Mouse (Mus musculus) stomach, embryonic 14.5 days (tissue): ENCODE measurements around the gene Setd5. TPM values are rescaled to one million over a fixed set of nuclear protein-coding genes. Genes with fewer than 3 reads are reported as not detected.

ENCODE experiments used
- ATAC-seq: fragments of 200-750 bp; cut with Nextera tagmentation; 2 replicates; pipeline ENCODE4 v1.8.0; 2017; ENCODE audit warnings: low read depth, moderate TSS enrichment; ENCODE audit not compliant: insufficient number of reproducible peaks, insufficient read depth, low FRiP score
- H3K27ac ChIP-seq: fragments of 300-500 bp; sonication (generic); 2 replicates; pipeline ENCODE4 v1.5.1; 2014; ENCODE audit warnings: mild to moderate bottlenecking, low read length, moderate library complexity, mixed read lengths
- H3K27me3 ChIP-seq: fragments of 300-500 bp; sonication (generic); 2 replicates; pipeline ENCODE4 v1.6.1; 2014; ENCODE audit warnings: low read length, control low read depth, mixed read lengths; ENCODE audit not compliant: control insufficient read depth, insufficient read depth
- H3K36me3 ChIP-seq: fragments of 300-500 bp; sonication (generic); 2 replicates; pipeline ENCODE4 v1.6.1; 2014; ENCODE audit warnings: mild to moderate bottlenecking, control low read depth, low read length, moderate library complexity, mixed read lengths; ENCODE audit not compliant: control insufficient read depth, insufficient read depth
- H3K4me1 ChIP-seq: fragments of 300-500 bp; sonication (generic); 2 replicates; pipeline ENCODE4 v1.6.1; 2014; ENCODE audit warnings: low read length, control low read depth, mixed read lengths; ENCODE audit not compliant: control insufficient read depth, insufficient read depth
- H3K4me2 ChIP-seq: fragments of 300-500 bp; sonication (generic); replicated peaks from 2 replicates; pipeline ENCODE4 v1.6.1; 2014; ENCODE audit warnings: low read depth, low read length, control low read depth
- H3K4me3 ChIP-seq: fragments of 300-500 bp; sonication (generic); 2 replicates; pipeline ENCODE4 v1.5.1; 2014; ENCODE audit warnings: low read depth, low read length, control low read depth
- H3K9ac ChIP-seq: fragments of 300-500 bp; sonication (generic); replicated peaks from 2 replicates; pipeline ENCODE4 v1.6.1; 2014; ENCODE audit warnings: low read depth, mild to moderate bottlenecking, control low read depth, low read length, moderate library complexity, mixed read lengths
- H3K9me3 ChIP-seq: fragments of 300-500 bp; sonication (generic); 2 replicates; pipeline ENCODE4 v1.6.1; 2016; ENCODE audit warnings: low read depth, low read length, control low read depth; ENCODE audit not compliant: control insufficient read depth
- WGBS: fragments of 180-500 bp; shearing (Covaris S2); extraction: QIAGEN DNeasy Blood & Tissue Kit; methylation state at CpG from one replicate; pipeline ENCODE4 v1.1.7; 2014; 5-methylcytosine and 5-hydroxymethylcytosine counted together
- polyA plus RNA-seq: library from polyadenylated mRNA; unstranded; fragments of >200 nt; fragmentation: Nextera tagmentation; extraction: Ambion mirVana; gene quantifications from 2 replicates; pipeline ENCODE4 v1.2.1, GENCODE M21; 2014

Gene Setd5
- polyA plus RNA-seq, 1 experiment from 2014 or later: 123 TPM

DNA sequence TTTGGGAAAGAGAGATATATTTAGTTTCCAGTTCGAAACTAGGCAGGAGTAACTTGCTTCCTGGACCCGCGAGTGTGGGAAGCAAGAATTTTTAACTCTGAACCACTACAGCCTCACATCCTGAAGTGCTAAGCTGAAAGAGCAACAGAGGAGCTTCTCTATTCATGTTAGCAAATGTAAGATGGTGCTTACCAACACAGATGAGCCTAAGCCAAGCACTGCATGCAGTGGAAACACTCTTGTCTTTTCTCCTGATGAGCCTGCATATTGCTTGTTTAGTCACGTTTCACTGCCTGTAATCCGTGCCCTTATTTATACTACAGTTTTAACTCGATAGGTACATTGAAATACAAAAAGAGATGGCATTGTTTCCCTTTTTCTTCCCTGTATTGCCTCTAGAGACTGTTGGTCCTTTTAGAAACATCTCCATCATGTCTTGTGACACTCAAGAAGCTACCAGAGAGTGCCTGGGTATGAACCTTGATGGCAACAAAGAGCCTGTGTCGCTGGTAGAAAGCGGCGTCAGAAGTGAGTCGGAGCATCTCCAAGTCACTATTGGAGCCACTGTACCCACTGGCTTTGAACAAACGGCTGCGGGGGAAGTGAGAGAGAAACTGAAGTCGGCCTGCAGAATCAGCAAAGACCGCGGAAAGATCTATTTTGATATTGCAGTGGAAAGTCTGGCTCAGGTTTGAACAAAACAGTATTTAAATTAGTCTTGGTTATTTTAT lies 30.0 kb upstream of the Setd5 start:
- 55% methylated on average over 15 of the region's 15 CpGs for WGBS
- no peaks in the 10 kb centered on the region for H3K9me3 ChIP-seq
- ATAC-seq: no peak

GRCm38 (mm10) chr6:113048371-113048770 lies 28.8 kb upstream of the Setd5 start:
- peaks cover 10% of the 10 kb centered on the region; the same call in 1 of the 2 replicates for H3K4me1 ChIP-seq
- H3K4me3 ChIP-seq: no peak overlapping the region
- no peak overlapping the region for H3K4me2 ChIP-seq
- H3K27ac ChIP-seq: no peak overlapping the region
- H3K36me3 ChIP-seq: peaks cover 25% of the 10 kb centered on the region
- H3K9ac ChIP-seq: no peak overlapping the region
- WGBS: 89% methylated on average over 2 of the region's 2 CpGs
- ATAC-seq: no peak
- H3K9me3 ChIP-seq: no peaks in the 10 kb centered on the region
- no peaks in the 10 kb centered on the region for H3K27me3 ChIP-seq

More for the DNA sequence above, 30.0 kb upstream of the Setd5 start:
- Histone ChIP-seq H3K4me2 (peak overlapping the region; percentile 85), H3K4me1 (peaks cover 10% of the 10 kb centered on the region; the same call in 1 of the 2 replicates), H3K9ac (no peak overlapping the region), H3K36me3 (peaks cover 20% of the 10 kb centered on the region), H3K27me3 (no peaks in the 10 kb centered on the region), H3K4me3 (peak overlapping the region; percentile 76), H3K27ac (peak overlapping the region; percentile 89; the same call in 1 of the 2 replicates)

GRCm38 (mm10) chr6:113049159-113049558 lies 28.0 kb upstream of the Setd5 start:
- no peak for ATAC-seq
- H3K4me3 ChIP-seq: no peak overlapping the region
- H3K4me1 ChIP-seq: peaks cover 10% of the 10 kb centered on the region; the same call in 1 of the 2 replicates
- no peak overlapping the region for H3K4me2 ChIP-seq
- H3K27ac ChIP-seq: no peak overlapping the region
- H3K27me3 ChIP-seq: no peaks in the 10 kb centered on the region
- no peaks in the 10 kb centered on the region for H3K9me3 ChIP-seq
- no peak overlapping the region for H3K9ac ChIP-seq
- peaks cover 25% of the 10 kb centered on the region for H3K36me3 ChIP-seq
- WGBS: 84% methylated on average over 3 of the region's 3 CpGs

GRCm38 (mm10) chr6:113052972-113053371 lies 24.2 kb upstream of the Setd5 start:
- no peaks in the 10 kb centered on the region for H3K4me1 ChIP-seq
- 72% methylated on average over 3 of the region's 3 CpGs for WGBS
- peaks cover 43% of the 10 kb centered on the region for H3K36me3 ChIP-seq
- H3K9ac ChIP-seq: no peak overlapping the region
- H3K4me3 ChIP-seq: no peak overlapping the region
- H3K9me3 ChIP-seq: no peaks in the 10 kb centered on the region
- no peaks in the 10 kb centered on the region for H3K27me3 ChIP-seq
- H3K4me2 ChIP-seq: no peak overlapping the region
- ATAC-seq: no peak
- no peak overlapping the region for H3K27ac ChIP-seq

DNA sequence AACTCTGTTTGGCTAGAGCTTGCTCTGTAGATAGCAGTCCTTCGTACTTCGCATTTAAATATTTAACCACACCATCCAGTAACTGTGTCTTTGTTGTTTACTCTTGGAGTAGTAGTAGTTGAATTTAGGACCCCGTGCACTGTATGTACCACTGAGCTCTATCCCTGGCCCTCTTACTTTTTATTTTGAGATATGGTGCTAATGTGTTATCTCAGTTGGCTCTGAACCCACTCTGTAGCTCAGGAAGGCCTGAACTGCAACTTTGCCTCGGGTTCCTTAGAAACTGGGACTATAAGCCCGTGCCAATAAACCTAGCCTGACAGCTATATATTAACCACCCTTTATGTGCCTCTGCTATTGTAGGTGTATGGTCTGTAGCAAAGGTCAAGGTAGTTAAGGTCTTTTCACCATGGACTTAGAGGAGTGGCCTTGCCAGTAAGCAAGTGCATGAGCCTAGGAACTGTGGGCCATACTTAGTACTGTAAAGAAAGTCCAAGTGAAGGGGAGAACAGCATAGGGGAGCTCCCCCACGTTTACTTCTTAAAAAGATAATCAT lies 22.5 kb upstream of the Setd5 start:
- Histone ChIP-seq H3K4me2 (no peak overlapping the region), H3K27me3 (no peaks in the 10 kb centered on the region), H3K36me3 (peaks cover 39% of the 10 kb centered on the region), H3K27ac (no peak overlapping the region), H3K9ac (no peak overlapping the region), H3K9me3 (no peaks in the 10 kb centered on the region), H3K4me1 (no peaks in the 10 kb centered on the region), H3K4me3 (no peak overlapping the region)
- ATAC-seq: no peak
- 81% methylated on average over 6 of the region's 6 CpGs for WGBS

- WGBS: 62% methylated on average over 1 of the region's 1 CpGs
- H3K9me3 ChIP-seq: no peaks in the 10 kb centered on the region
- H3K4me2 ChIP-seq: no peak overlapping the region
- ATAC-seq: no peak
- H3K4me1 ChIP-seq: no peaks in the 10 kb centered on the region
- H3K36me3 ChIP-seq: peaks cover 67% of the 10 kb centered on the region
- no peak overlapping the region for H3K4me3 ChIP-seq
- H3K27ac ChIP-seq: no peak overlapping the region
- no peaks in the 10 kb centered on the region for H3K27me3 ChIP-seq
- no peak overlapping the region for H3K9ac ChIP-seq
These were observed 16.1 kb upstream of the Setd5 start for GRCm38 (mm10) chr6:113060892-113061563.

GRCm38 (mm10) chr6:113062253-113062652 lies 14.9 kb upstream of the Setd5 start:
- H3K9ac ChIP-seq: no peak overlapping the region
- WGBS: 70% methylated on average over 3 of the region's 3 CpGs
- no peaks in the 10 kb centered on the region for H3K9me3 ChIP-seq
- H3K27ac ChIP-seq: no peak overlapping the region
- no peak overlapping the region for H3K4me3 ChIP-seq
- H3K27me3 ChIP-seq: no peaks in the 10 kb centered on the region
- peaks cover 76% of the 10 kb centered on the region for H3K36me3 ChIP-seq
- no peak for ATAC-seq
- H3K4me2 ChIP-seq: no peak overlapping the region
- no peaks in the 10 kb centered on the region for H3K4me1 ChIP-seq

DNA sequence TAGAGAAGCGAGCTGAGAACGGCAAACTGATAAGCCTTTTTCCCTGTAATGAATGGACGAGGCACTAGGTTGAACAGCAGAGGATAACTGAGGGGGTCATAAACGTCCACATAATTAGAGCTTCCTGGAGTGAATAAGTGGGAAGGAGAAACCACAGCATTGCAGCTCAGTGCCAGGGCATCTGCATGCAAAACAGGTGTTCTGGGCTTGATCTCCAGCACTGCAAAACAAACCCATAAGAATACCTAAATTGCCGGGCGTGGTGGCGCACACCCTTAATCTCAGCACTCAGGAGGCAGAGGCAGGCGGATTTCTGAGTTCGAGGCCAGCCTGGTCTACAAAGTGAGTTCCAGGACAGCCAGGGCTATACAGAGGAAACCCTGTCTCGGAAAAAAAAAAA lies 13.8 kb upstream of the Setd5 start:
- 90% methylated on average over 10 of the region's 10 CpGs for WGBS
- H3K27ac ChIP-seq: no peak overlapping the region
- H3K36me3 ChIP-seq: peaks cover 78% of the 10 kb centered on the region
- no peaks in the 10 kb centered on the region for H3K9me3 ChIP-seq
- ATAC-seq: no peak
- H3K4me3 ChIP-seq: no peak overlapping the region
- no peak overlapping the region for H3K4me2 ChIP-seq
- no peak overlapping the region for H3K9ac ChIP-seq
- no peaks in the 10 kb centered on the region for H3K27me3 ChIP-seq
- no peaks in the 10 kb centered on the region for H3K4me1 ChIP-seq
